Mouse (Mus musculus): ENCODE results near the gene Tlr4.

Tlr4 gene

GRCm38 (mm10) chr4:66900126-66900525, 72.7 kb downstream of the Tlr4 start:
- no peak for DNase-seq (ENCODE audit: low spot score)

DNA sequence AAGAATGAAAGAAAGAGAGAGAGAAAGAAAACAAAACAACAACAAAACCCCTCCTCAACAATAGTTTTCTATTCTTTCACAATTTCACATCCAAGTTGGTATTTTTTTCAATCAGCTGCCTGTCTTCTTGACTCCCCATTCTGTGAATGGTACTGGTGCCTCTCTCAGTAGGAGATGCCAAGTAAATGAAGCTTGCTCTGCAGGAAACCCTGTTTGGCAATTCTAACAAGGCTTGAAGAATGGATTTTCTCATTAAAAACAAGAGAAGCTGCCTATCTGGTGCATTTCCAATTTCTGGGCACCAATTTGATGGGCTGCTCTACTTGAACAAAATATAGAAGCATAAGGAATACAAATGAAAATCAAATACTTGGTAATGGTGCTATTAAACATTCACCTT, 74.1 kb downstream of the Tlr4 start:
- DNase-seq (ENCODE audit: low spot score): no peak

DNA sequence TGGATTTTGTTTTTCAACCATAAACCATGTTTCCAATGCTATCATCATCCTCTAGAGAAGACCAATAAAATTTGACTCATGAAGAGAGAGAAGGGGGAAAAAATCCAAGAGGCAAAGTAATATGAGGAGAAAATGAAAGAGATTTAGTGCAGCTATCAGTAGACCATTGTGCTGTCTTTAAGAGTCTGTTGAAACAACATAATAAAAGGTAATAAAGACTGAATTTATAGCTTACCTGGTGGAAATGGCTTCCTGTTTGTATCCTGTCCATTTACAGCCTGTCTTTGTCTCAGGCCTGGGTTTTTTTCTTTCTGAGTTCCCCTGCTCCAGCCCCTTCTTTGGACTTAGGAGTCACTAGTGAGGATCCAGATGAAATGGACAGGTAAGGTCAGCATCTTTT, 81.0 kb downstream of the Tlr4 start:
- DNase-seq (ENCODE audit: low spot score): no peak

GRCm38 (mm10) chr4:66919630-66920372, 92.4 kb downstream of the Tlr4 start:
- no peak for DNase-seq (ENCODE audit: low spot score)

DNA sequence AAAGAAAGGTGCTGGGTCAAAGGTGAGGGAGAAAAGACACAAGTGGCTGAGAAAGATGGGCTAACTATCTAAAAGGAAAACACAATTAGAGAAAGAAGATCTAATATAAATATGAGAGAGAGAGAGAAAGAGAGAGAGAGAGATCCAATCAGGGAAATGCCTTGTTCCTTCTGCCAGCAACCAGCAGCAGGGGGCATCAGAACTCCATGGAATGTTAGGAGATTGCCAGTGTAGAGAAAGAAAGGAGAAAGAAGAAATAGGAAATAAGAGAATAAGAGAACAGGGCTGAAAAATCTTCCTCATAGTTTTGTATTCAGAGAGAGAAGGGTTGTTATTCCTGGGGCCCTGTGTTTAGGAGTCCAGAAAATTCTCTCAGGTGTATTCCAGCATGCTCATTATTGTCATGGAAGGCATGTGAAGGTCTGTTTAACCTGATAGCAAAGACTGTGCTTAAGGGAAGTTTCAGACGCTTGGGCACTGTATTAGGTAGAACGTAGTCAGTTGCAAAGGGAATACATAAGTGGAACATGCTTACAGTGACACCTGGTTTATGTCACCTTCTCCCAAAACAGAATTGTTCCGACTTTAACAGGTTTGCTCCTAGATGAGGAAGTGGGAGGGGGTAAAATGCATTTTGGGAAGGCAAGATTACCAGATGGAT, 96.4 kb downstream of the Tlr4 start:
- no peak for DNase-seq (ENCODE audit: low spot score)

DNA sequence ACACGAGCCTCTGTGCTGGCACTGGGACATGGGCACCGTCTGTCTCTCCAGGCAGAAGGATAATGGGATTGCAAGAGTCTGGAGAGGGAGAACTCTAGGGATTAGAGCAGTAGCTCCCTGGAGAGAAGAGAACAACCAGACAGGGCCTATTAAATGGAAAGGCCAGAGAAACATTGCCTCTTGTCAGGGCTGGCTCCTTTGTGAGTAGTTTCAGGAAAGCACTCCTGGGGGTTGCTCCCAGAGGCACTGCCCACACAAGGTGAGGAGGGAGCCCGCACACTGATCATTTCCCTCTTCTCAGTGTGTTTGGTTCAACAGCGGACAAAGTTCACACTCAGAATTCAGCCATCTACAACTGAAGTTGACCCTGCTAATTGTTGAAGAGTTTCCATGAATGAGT, 98.7 kb downstream of the Tlr4 start:
- DNase-seq (ENCODE audit: low spot score): no peak

GRCm38 (mm10) chr4:66927537-66928088, 100.2 kb downstream of the Tlr4 start:
- no peak for DNase-seq (ENCODE audit: low spot score)

DNA sequence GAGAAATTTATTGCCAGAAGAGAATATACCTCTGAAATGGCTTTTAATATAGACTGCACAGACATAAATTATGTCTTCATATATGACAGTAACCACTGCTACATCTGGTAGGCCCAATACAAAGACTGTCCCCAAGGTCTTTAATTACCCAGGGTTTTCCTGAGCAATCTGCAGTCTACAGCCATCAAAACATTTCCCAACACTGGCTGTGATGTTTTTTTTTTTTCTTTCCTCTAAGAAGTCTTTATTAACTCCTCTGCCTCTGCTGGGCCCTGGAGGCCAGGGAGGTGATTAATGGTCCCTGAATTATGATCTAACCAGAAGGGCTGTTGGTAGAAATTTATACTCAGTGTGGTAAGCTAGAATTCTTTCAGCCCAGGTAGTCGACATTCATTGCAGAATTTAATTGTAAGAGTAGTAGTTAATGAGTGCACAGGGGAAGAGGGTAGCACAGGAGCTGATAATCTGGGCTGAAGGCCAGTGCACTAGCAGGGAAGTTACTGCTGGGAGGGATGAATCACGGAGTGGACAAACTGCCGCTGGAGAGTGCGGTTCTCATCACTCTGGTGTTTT, 111.2 kb downstream of the Tlr4 start:
- no peak for DNase-seq (ENCODE audit: low spot score)

- no peak for DNase-seq (ENCODE audit: low spot score)
These were observed 114.5 kb downstream of the Tlr4 start for GRCm38 (mm10) chr4:66941894-66942293.

DNA sequence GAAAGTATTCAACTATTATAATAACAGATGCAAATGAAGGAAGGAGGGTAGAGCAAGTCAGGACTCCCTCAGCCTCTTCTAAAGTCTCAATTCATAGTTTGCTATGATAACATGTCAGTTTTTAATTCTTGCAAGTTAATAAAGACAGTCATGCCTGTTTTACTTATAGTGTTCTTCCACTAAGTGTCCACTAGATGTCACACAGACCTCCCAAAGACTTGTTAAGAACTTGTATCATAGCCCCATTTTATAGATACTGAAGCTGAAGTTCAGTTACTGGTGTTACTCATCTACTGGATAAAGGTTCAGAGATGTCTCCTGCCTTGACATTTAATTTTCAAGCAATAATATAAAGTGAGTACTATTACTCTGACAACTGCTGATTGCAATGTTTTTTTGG, 116.3 kb downstream of the Tlr4 start:
- DNase-seq (ENCODE audit: low spot score): no peak

DNA sequence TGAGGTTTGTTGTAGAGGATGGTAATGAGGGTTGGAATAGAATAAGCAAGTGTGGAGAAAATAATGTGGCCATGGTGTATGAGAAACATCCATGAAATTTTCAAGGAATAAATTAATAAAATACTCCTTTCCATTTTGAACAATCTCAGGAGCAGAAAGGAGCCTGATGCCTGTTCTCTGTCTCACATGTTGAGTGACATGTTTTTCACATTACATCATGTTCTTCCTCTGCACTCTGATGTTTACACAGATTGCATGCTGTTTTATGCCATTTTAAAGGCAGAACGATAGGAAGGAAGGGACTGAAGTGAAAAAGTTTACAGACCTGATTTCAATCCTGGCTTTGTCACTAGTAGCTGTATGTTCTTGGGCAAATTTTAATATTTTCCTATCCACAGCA, 120.3 kb downstream of the Tlr4 start:
- no peak for DNase-seq (ENCODE audit: low spot score)

DNA sequence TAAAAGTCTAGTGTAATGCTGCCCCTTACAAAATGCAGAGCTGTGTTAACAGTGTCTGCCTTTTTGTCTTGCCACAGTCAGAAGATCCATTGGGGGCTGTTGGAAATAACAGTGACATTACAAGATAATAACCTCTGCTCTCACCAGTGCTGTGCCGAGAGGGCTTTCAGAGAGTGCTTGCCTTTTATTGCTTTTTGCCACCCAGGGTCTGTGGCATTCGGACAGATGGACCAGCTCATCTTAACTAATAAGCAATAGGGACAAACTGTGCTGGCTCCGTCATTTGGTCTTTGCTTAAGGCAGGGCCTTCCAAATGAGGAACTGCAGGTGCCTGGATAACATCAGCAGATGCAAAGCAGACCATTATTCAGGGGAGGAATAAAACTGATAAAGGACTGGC, 147.5 kb downstream of the Tlr4 start:
- DNase-seq (ENCODE audit: low spot score): no peak
